Mouse (Mus musculus) olfactory bulb, adult 2 months (tissue): ENCODE data around the gene Notch2. TPM values are rescaled to one million over a fixed set of nuclear protein-coding genes. Genes with fewer than 3 reads are reported as not detected.

ENCODE experiments used
- H3K27ac ChIP-seq: fragments of 200-500 bp; 2 replicates; pipeline ENCODE4 v1.5.1; 2012; ENCODE audit warnings: low read depth, low read length; ENCODE audit not compliant: insufficient read depth
- H3K4me1 ChIP-seq: fragments of 200-500 bp; 2 replicates; pipeline ENCODE4 v1.6.1; 2012; ENCODE audit warnings: low read length; ENCODE audit not compliant: control insufficient read depth, insufficient read depth
- H3K4me3 ChIP-seq: fragments of 200-500 bp; 2 replicates; pipeline ENCODE4 v1.5.1; 2012; ENCODE audit warnings: mild to moderate bottlenecking, low read depth, low read length, moderate library complexity; ENCODE audit not compliant: insufficient read depth
- CTCF ChIP-seq: fragments of 200-500 bp; IDR thresholded peaks from 2 replicates; pipeline ENCODE4 v1.5.1; 2012; ENCODE audit warnings: low read depth, mild to moderate bottlenecking, low read length, moderate library complexity; ENCODE audit not compliant: insufficient read depth
- POLR2A ChIP-seq: fragments of 200-500 bp; IDR thresholded peaks from 2 replicates; pipeline ENCODE4 v1.6.1; 2012; ENCODE audit warnings: mild to moderate bottlenecking, low read depth, low read length, moderate library complexity; ENCODE audit not compliant: insufficient read depth
- WGBS: fragments of 180-500 bp; shearing (Covaris S2); methylation state at CpG from one replicate; pipeline ENCODE4 v1.1.7; 2018; 5-methylcytosine and 5-hydroxymethylcytosine counted together
- polyA plus RNA-seq: library from polyadenylated mRNA; stranded (reverse); fragments of >200 nt; gene quantifications from 2 replicates; pipeline ENCODE4 v1.2.4, GENCODE M21; 2012; ENCODE audit warnings: low replicate concordance; ENCODE audit not compliant: missing spikeins, insufficient read depth, insufficient read length

The Notch2 gene
- polyA plus RNA-seq, 1 experiment, result not detected

- 82% methylated on average over 8 of the region's 8 CpGs for WGBS
Measured at GRCm38 (mm10) chr3:98132636-98133035, 119.3 kb downstream of the Notch2 start.

GRCm38 (mm10) chr3:98141456-98141855, 128.1 kb downstream of the Notch2 start:
- Histone ChIP-seq H3K27ac (no peak overlapping the region), H3K4me3 (no peak overlapping the region), H3K4me1 (peaks cover 3% of the 10 kb centered on the region; the same call in 1 of the 2 replicates)
- TF ChIP-seq POLR2A (no peak), CTCF (no peak)
- WGBS, result 93% methylated on average over 15 of the region's 15 CpGs

More at GRCm38 (mm10) chr3:98132636-98133035, 119.3 kb downstream of the Notch2 start:
- TF ChIP-seq CTCF, result no peak
- TF ChIP-seq POLR2A, result no peak
- Histone ChIP-seq H3K4me1 (peaks cover 3% of the 10 kb centered on the region), H3K27ac (no peak overlapping the region), H3K4me3 (no peak overlapping the region)

- no peak overlapping the region for H3K4me3 ChIP-seq
- peaks cover 3% of the 10 kb centered on the region; the same call in 1 of the 2 replicates for H3K4me1 ChIP-seq
- TF ChIP-seq POLR2A, result no peak
- TF ChIP-seq CTCF, result no peak
- WGBS, result 97% methylated on average over 13 of the region's 13 CpGs
- no peak overlapping the region for H3K27ac ChIP-seq
Measured at GRCm38 (mm10) chr3:98142862-98143261, 129.5 kb downstream of the Notch2 start.

- 58% methylated on average over 10 of the region's 10 CpGs for WGBS
- Histone ChIP-seq H3K4me1 (peaks cover 3% of the 10 kb centered on the region; the same call in 1 of the 2 replicates), H3K4me3 (no peak overlapping the region), H3K27ac (peak overlapping the region; percentile 41; the same call in 1 of the 2 replicates)
- TF ChIP-seq POLR2A, result no peak
Measured at GRCm38 (mm10) chr3:98145204-98145603, 131.9 kb downstream of the Notch2 start.

- H3K27ac ChIP-seq, result no peak overlapping the region
- 94% methylated on average over 29 of the region's 29 CpGs for WGBS
- no peak overlapping the region for H3K4me3 ChIP-seq
- peaks cover 3% of the 10 kb centered on the region; the same call in 1 of the 2 replicates for H3K4me1 ChIP-seq
- TF ChIP-seq POLR2A (no peak), CTCF (no peak)
Measured at GRCm38 (mm10) chr3:98146471-98147410, 133.4 kb downstream of the Notch2 start.

- H3K27ac ChIP-seq, result no peak overlapping the region
- WGBS, result 92% methylated on average over 14 of the region's 14 CpGs
- TF ChIP-seq CTCF (no peak), POLR2A (no peak)
- H3K4me1 ChIP-seq, result peaks cover 3% of the 10 kb centered on the region; the same call in 1 of the 2 replicates
- no peak overlapping the region for H3K4me3 ChIP-seq
Measured at GRCm38 (mm10) chr3:98147706-98148105, 134.4 kb downstream of the Notch2 start.

GRCm38 (mm10) chr3:98149881-98150280, 136.6 kb downstream of the Notch2 start:
- H3K27ac ChIP-seq, result no peak overlapping the region
- TF ChIP-seq CTCF, result no peak
- no peak for TF ChIP-seq POLR2A
- peaks cover 3% of the 10 kb centered on the region; the same call in 1 of the 2 replicates for H3K4me1 ChIP-seq
- no peak overlapping the region for H3K4me3 ChIP-seq
- WGBS, result 93% methylated on average over 11 of the region's 11 CpGs

GRCm38 (mm10) chr3:98151016-98151415, 137.7 kb downstream of the Notch2 start:
- TF ChIP-seq POLR2A (no peak), CTCF (no peak)
- H3K4me1 ChIP-seq, result no peaks in the 10 kb centered on the region
- no peak overlapping the region for H3K4me3 ChIP-seq
- H3K27ac ChIP-seq, result no peak overlapping the region
- WGBS, result 88% methylated on average over 10 of the region's 10 CpGs

GRCm38 (mm10) chr3:98153460-98153859, 140.1 kb downstream of the Notch2 start:
- H3K4me3 ChIP-seq, result no peak overlapping the region

More at GRCm38 (mm10) chr3:98153460-98153859, 140.1 kb downstream of the Notch2 start:
- TF ChIP-seq POLR2A, result no peak
- no peak for TF ChIP-seq CTCF
- Histone ChIP-seq H3K27ac (no peak overlapping the region), H3K4me1 (no peaks in the 10 kb centered on the region; the same call in 1 of the 2 replicates)
